ENCODE assay signal across 8 mouse cellular contexts in the genomic region with DNA sequence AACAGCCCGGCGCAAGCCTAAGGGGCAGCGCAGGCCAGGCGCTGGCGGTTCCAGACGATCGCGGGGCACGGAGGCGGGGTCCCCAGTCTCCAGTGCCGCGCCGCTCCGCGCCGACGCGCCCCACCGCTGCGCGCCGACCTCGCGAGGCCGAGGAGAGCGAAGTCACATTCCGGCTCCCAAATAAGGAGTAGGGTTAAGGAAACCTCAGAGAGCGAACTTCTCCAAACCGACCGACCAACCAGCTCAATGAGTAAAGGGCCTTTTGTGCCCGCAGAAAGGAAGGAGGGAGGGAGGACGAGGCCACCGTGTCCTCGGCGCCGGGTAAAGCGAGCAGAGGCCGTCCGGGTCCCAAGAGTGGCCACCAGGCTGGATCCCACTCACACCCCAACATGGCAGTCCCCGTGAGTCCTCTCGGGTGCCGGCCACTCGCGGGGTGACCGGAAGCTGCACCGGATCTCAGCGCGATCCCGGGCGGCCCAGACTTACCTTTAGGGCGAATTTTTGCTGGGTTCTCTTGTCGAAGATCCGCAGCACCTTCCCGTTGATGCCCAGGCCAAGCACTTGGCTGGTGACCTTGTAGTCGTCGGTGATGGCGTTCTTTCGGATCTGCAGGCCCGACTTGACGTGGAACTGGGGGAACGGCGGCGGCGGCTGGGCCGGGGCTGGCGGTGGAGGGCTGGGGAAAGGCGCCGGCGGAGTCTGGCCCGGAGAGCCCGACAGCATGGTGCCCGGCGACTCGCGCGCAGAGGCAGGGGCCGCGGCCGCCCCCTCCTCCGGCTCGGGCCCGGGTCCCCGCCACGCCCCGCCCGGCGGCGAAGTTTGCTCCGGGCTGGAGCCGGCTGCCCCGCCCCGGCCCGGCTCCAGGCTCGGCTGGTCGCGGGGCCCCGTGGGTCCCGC. TPM values are rescaled to one million over a fixed set of nuclear protein-coding genes. Genes with fewer than 3 reads are reported as not detected.
DNase-seq lines count a peak whose midpoint lies in the region; ATAC-seq lines count a peak whose summit lies in the region.

No protein-coding gene starts in this region.

- peak overlapping the region; percentile 68 for H3K9ac ChIP-seq in forebrain, embryonic 15.5 days (replicated peaks)

- peak overlapping the region; percentile 65 for H3K4me2 ChIP-seq in forebrain, embryonic 15.5 days (replicated peaks)

- peak overlapping the region; percentile 82 for H3K4me3 ChIP-seq in forebrain, embryonic 15.5 days
- peak overlapping the region; percentile 97 for H3K4me3 ChIP-seq in hindbrain, embryonic 10.5 days
- H3K4me3 ChIP-seq in limb, embryonic 10.5 days = peak overlapping the region; percentile 95
- peak overlapping the region; percentile 77 for H3K4me3 ChIP-seq in midbrain, embryonic 10.5 days

- peak overlapping the region; percentile 71 for H3K27ac ChIP-seq in forebrain, embryonic 15.5 days (replicated peaks)
- H3K27ac ChIP-seq in hindbrain, embryonic 10.5 days = peak overlapping the region; percentile 96
- peak overlapping the region; percentile 96 for H3K27ac ChIP-seq in limb, embryonic 10.5 days
- peak overlapping the region; percentile 96 for H3K27ac ChIP-seq in midbrain, embryonic 10.5 days (replicated peaks)

- WGBS in forebrain, embryonic 15.5 days = under 1% methylated on average over 82 of the region's 98 CpGs
- under 1% methylated on average over 93 of the region's 98 CpGs for WGBS in hindbrain, embryonic 10.5 days
- WGBS in limb, embryonic 10.5 days = under 1% methylated on average over 90 of the region's 98 CpGs
- under 1% methylated on average over 98 of the region's 98 CpGs for WGBS in midbrain, embryonic 10.5 days

- H3K4me1 ChIP-seq in forebrain, embryonic 15.5 days = peaks cover 39% of the 10 kb centered on the region
- H3K4me1 ChIP-seq in hindbrain, embryonic 10.5 days (replicated peaks) = peaks cover 47% of the 10 kb centered on the region
- peaks cover 38% of the 10 kb centered on the region for H3K4me1 ChIP-seq in limb, embryonic 10.5 days
- peaks cover 58% of the 10 kb centered on the region for H3K4me1 ChIP-seq in midbrain, embryonic 10.5 days

- DNase-seq in layer of hippocampus, adult 11-12 months (ENCODE audit: low spot score) = peak; percentile 48
- no peak for DNase-seq in layer of hippocampus, adult 9-11 months
- DNase-seq in c-Kit-positive CD71-positive TER-119-negative erythroid progenitor cells, embryonic 14.5 days (ENCODE audit: low read depth) = peak; percentile 49
- DNase-seq in hindbrain, embryonic 10.5 days (ENCODE audit: low spot score) = peak; percentile 74
- DNase-seq in limb, embryonic 10.5 days (ENCODE audit: low spot score) = peak; percentile 78
- peak; percentile 71 for DNase-seq in midbrain, embryonic 10.5 days (ENCODE audit: low spot score)
- DNase-seq in spleen, postnatal 14 days (ENCODE audit: low spot score in 2 of 2) = peak; percentile 32 to 44

- peak; percentile 47 for ATAC-seq in forebrain, embryonic 15.5 days (replicated peaks)

- H3K9me3 ChIP-seq in forebrain, embryonic 15.5 days = no peaks in the 10 kb centered on the region
- H3K9me3 ChIP-seq in hindbrain, embryonic 10.5 days = no peaks in the 10 kb centered on the region
- H3K9me3 ChIP-seq in limb, embryonic 10.5 days (replicated peaks) = no peaks in the 10 kb centered on the region
- no peaks in the 10 kb centered on the region for H3K9me3 ChIP-seq in midbrain, embryonic 10.5 days (replicated peaks)

- no peaks in the 10 kb centered on the region for H3K27me3 ChIP-seq in forebrain, embryonic 15.5 days
- H3K27me3 ChIP-seq in hindbrain, embryonic 10.5 days (ENCODE audit: insufficient read depth, poor library complexity, severe bottlenecking) = peaks cover 16% of the 10 kb centered on the region
- 0 out of 2 replicates have a peak, but pooled peaks cover 5% of the 10 kb centered on the region for H3K27me3 ChIP-seq in limb, embryonic 10.5 days (ENCODE audit: low read depth, poor library complexity, severe bottlenecking)
- peaks cover 24% of the 10 kb centered on the region for H3K27me3 ChIP-seq in midbrain, embryonic 10.5 days (ENCODE audit: low read depth, poor library complexity, severe bottlenecking)

- no peaks in the 10 kb centered on the region for H3K36me3 ChIP-seq in forebrain, embryonic 15.5 days
- 0 out of 2 replicates have a peak, but pooled peaks cover 5% of the 10 kb centered on the region for H3K36me3 ChIP-seq in hindbrain, embryonic 10.5 days
- peaks cover 2% of the 10 kb centered on the region for H3K36me3 ChIP-seq in limb, embryonic 10.5 days
- H3K36me3 ChIP-seq in midbrain, embryonic 10.5 days = peaks cover 8% of the 10 kb centered on the region

RNA-seq across cellular contexts. Expression of a gene that starts 0.6 kb away (rescaled TPM):
- 23.8 and 26.9 TPM in 2 replicates for polyA plus RNA-seq in forebrain, embryonic 15.5 days (2015; fragmentation: Nextera tagmentation; extraction: Ambion mirVana)
- 47.0 and 51.1 TPM in 2 replicates for polyA plus RNA-seq in hindbrain, embryonic 10.5 days (2016; fragmentation: Nextera tagmentation; extraction: Ambion mirVana)
- polyA plus RNA-seq in limb, embryonic 10.5 days (2016; fragmentation: Nextera tagmentation; extraction: Ambion mirVana) = 46.8 and 47.9 TPM in 2 replicates
- polyA plus RNA-seq in midbrain, embryonic 10.5 days (2016; fragmentation: Nextera tagmentation; extraction: Ambion mirVana) = 50.9 and 55.7 TPM in 2 replicates

RNA-seq across cellular contexts. Expression of a gene that starts 41.1 kb away (rescaled TPM):
- polyA plus RNA-seq in forebrain, embryonic 15.5 days (2015; fragmentation: Nextera tagmentation; extraction: Ambion mirVana) = 17.9 and 20.8 TPM in 2 replicates
- polyA plus RNA-seq in hindbrain, embryonic 10.5 days (2016; fragmentation: Nextera tagmentation; extraction: Ambion mirVana) = 11.2 and 12.1 TPM in 2 replicates
- 5.5 and 5.8 TPM in 2 replicates for polyA plus RNA-seq in limb, embryonic 10.5 days (2016; fragmentation: Nextera tagmentation; extraction: Ambion mirVana)
- 15.4 and 18.1 TPM in 2 replicates for polyA plus RNA-seq in midbrain, embryonic 10.5 days (2016; fragmentation: Nextera tagmentation; extraction: Ambion mirVana)

RNA-seq across cellular contexts. Expression of a gene that starts 55.9 kb away (rescaled TPM):
- 58.4 and 61.6 TPM in 2 replicates for polyA plus RNA-seq in forebrain, embryonic 15.5 days (2015; fragmentation: Nextera tagmentation; extraction: Ambion mirVana)
- 53.9 and 60.6 TPM in 2 replicates for polyA plus RNA-seq in hindbrain, embryonic 10.5 days (2016; fragmentation: Nextera tagmentation; extraction: Ambion mirVana)
- 73.5 and 76.7 TPM in 2 replicates for polyA plus RNA-seq in limb, embryonic 10.5 days (2016; fragmentation: Nextera tagmentation; extraction: Ambion mirVana)
- polyA plus RNA-seq in midbrain, embryonic 10.5 days (2016; fragmentation: Nextera tagmentation; extraction: Ambion mirVana) = 60.5 and 62.6 TPM in 2 replicates
